Mouse (Mus musculus) CD8-positive naive resting alpha-beta T cell, adult 57 days (primary cell): Measurements from ENCODE around the gene Trarg1. TPM values are rescaled to one million over a fixed set of nuclear protein-coding genes. Genes with fewer than 3 reads are reported as not detected.

ENCODE experiments used
- total RNA-seq: library from RNA; stranded (reverse); gene quantifications from one replicate; pipeline ENCODE4 v1.2.4, GENCODE M21; 2023

The Trarg1 gene
- not detected for total RNA-seq

GRCm38 (mm10) chr11:76679508-76679907 lies at the start of gene Trarg1:
TSS of gene Trarg1 (plus strand) at chr11:76679808.

GRCm38 (mm10) chr11:76671871-76672475 lies 7.6 kb upstream of the Trarg1 start, which contains the start of gene Bhlha9:
TSS of gene Bhlha9 (plus strand) at chr11:76672470.

Other genes starting within 250 kb of the Trarg1 start
- gene Abr, start 57.5 kb upstream of the Trarg1 start, total RNA-seq = 52.7 TPM
- gene Bhlha9, start 7.3 kb upstream of the Trarg1 start, total RNA-seq = not detected
- 43.7 TPM for gene Gosr1, start 83.8 kb downstream of the Trarg1 start, total RNA-seq
- gene Cpd, start 167.2 kb downstream of the Trarg1 start, total RNA-seq = 4.2 TPM
- not detected for gene Tmigd1, start 222.4 kb downstream of the Trarg1 start, total RNA-seq
- gene Blmh, start 245.0 kb downstream of the Trarg1 start, total RNA-seq = 42.2 TPM